Mouse (Mus musculus): ENCODE data around the gene Acer3. TPM values are rescaled to one million over a fixed set of nuclear protein-coding genes. Genes with fewer than 3 reads are reported as not detected.
"Not testable (repeated sequence)": the region's sequence is repeated elsewhere in the genome, so short reads cannot be mapped to it uniquely, and the experiment has no call there.

Gene Acer3
- total and polyA plus RNA-seq, 2 experiments from 2014 or later = 12.1 to 14.1 TPM

GRCm38 (mm10) chr7:98307921-98308606 is 12.9 kb downstream of the Acer3 start:
- peak overlapping the region; percentile 72; the same call in 1 of the 2 replicates for H3K9ac ChIP-seq
- no peaks in the 10 kb centered on the region for H3K9me3 ChIP-seq (ENCODE audit: low read length)
- H3K27ac ChIP-seq (ENCODE audit: low read depth, low read length) = no peak overlapping the region
- 14% methylated on average over 9 of the region's 9 CpGs for WGBS
- no peak for TF ChIP-seq CTCF (IDR thresholded peaks at IDR 0.05; ENCODE audit: low read depth)
- DNase-seq (peak; percentile 17), ATAC-seq (no peak)
- peak overlapping the region; percentile 77 for H3K4me2 ChIP-seq (ENCODE audit: low read depth)
- H3K27me3 ChIP-seq (ENCODE audit: insufficient read depth, low read length) = no peaks in the 10 kb centered on the region
- H3K36me3 ChIP-seq (ENCODE audit: insufficient read depth) = no peaks in the 10 kb centered on the region
- peak overlapping the region; percentile 70 for H3K4me3 ChIP-seq (ENCODE audit: low read depth, low read length)
- H3K4me1 ChIP-seq (ENCODE audit: insufficient read depth) = peaks cover 8% of the 10 kb centered on the region; the same call in 1 of the 2 replicates

GRCm38 (mm10) chr7:98307411-98307810 is 13.6 kb downstream of the Acer3 start:
- no peak overlapping the region for H3K9ac ChIP-seq
- no peak overlapping the region for H3K4me2 ChIP-seq (ENCODE audit: low read depth)
- no peak overlapping the region for H3K27ac ChIP-seq (ENCODE audit: low read depth, low read length)
- TF ChIP-seq CTCF (IDR thresholded peaks at IDR 0.05; ENCODE audit: low read depth) = no peak
- 56% methylated on average over 2 of the region's 2 CpGs for WGBS
- DNase-seq = no peak
- H3K36me3 ChIP-seq (ENCODE audit: insufficient read depth) = no peaks in the 10 kb centered on the region
- ATAC-seq = no peak
- H3K4me3 ChIP-seq (ENCODE audit: low read depth, low read length) = no peak overlapping the region
- H3K4me1 ChIP-seq (ENCODE audit: insufficient read depth) = peaks cover 8% of the 10 kb centered on the region; the same call in 1 of the 2 replicates
- no peaks in the 10 kb centered on the region for H3K9me3 ChIP-seq (ENCODE audit: low read length)
- H3K27me3 ChIP-seq (ENCODE audit: insufficient read depth, low read length) = no peaks in the 10 kb centered on the region

- no peaks in the 10 kb centered on the region for H3K4me1 ChIP-seq (ENCODE audit: insufficient read depth)
- H3K27ac ChIP-seq (ENCODE audit: low read depth, low read length) = no peak overlapping the region
- no peaks in the 10 kb centered on the region for H3K36me3 ChIP-seq (ENCODE audit: insufficient read depth)
- H3K4me3 ChIP-seq (ENCODE audit: low read depth, low read length) = no peak overlapping the region
- TF ChIP-seq CTCF (IDR thresholded peaks at IDR 0.05; ENCODE audit: low read depth) = no peak
- ATAC-seq = no peak
- no peaks in the 10 kb centered on the region for H3K27me3 ChIP-seq (ENCODE audit: insufficient read depth, low read length)
- H3K9me3 ChIP-seq (ENCODE audit: low read length) = no peaks in the 10 kb centered on the region
- WGBS = 94% methylated on average over 1 of the region's 1 CpGs
- no peak overlapping the region for H3K4me2 ChIP-seq (ENCODE audit: low read depth)
- no peak for DNase-seq
- H3K9ac ChIP-seq = no peak overlapping the region
These were observed 28.1 kb downstream of the Acer3 start for GRCm38 (mm10) chr7:98292901-98293300.

GRCm38 (mm10) chr7:98289585-98289984 is 31.4 kb downstream of the Acer3 start:
- Histone ChIP-seq H3K9ac (no peak overlapping the region), H3K27me3 (ENCODE audit: insufficient read depth, low read length) (no peaks in the 10 kb centered on the region), H3K4me1 (ENCODE audit: insufficient read depth) (no peaks in the 10 kb centered on the region), H3K4me3 (ENCODE audit: low read depth, low read length) (no peak overlapping the region), H3K9me3 (ENCODE audit: low read length) (no peaks in the 10 kb centered on the region), H3K36me3 (ENCODE audit: insufficient read depth) (no peaks in the 10 kb centered on the region), H3K4me2 (ENCODE audit: low read depth) (no peak overlapping the region), H3K27ac (ENCODE audit: low read depth, low read length) (no peak overlapping the region)
- no peak for TF ChIP-seq CTCF (IDR thresholded peaks at IDR 0.05; ENCODE audit: low read depth)
- ATAC-seq (no peak), DNase-seq (no peak)
- WGBS = 34% methylated on average over 3 of the region's 3 CpGs

- DNase-seq = peak; percentile 4
These were observed 44.7 kb downstream of the Acer3 start for GRCm38 (mm10) chr7:98276263-98276662.

GRCm38 (mm10) chr7:98268166-98268565 is 52.8 kb downstream of the Acer3 start:
- H3K9me3 ChIP-seq (ENCODE audit: low read length); H3K4me3 ChIP-seq (ENCODE audit: low read depth, low read length); H3K36me3 ChIP-seq (ENCODE audit: insufficient read depth); H3K4me2 ChIP-seq (ENCODE audit: low read depth); ATAC-seq; DNase-seq; H3K27ac ChIP-seq (ENCODE audit: low read depth, low read length); H3K4me1 ChIP-seq (ENCODE audit: insufficient read depth); H3K27me3 ChIP-seq (ENCODE audit: insufficient read depth, low read length); H3K9ac ChIP-seq: not testable (repeated sequence)
- 31% methylated on average over 13 of the region's 15 CpGs for WGBS

More at GRCm38 (mm10) chr7:98276263-98276662, 44.7 kb downstream of the Acer3 start:
- no peaks in the 10 kb centered on the region for H3K4me1 ChIP-seq (ENCODE audit: insufficient read depth)
- H3K9ac ChIP-seq = no peak overlapping the region
- no peaks in the 10 kb centered on the region for H3K27me3 ChIP-seq (ENCODE audit: insufficient read depth, low read length)
- peak; percentile 34; the same call in 1 of the 2 replicates for TF ChIP-seq CTCF (IDR thresholded peaks at IDR 0.05; ENCODE audit: low read depth)
- H3K4me3 ChIP-seq (ENCODE audit: low read depth, low read length) = no peak overlapping the region
- no peak overlapping the region for H3K4me2 ChIP-seq (ENCODE audit: low read depth)
- ATAC-seq = no peak
- H3K36me3 ChIP-seq (ENCODE audit: insufficient read depth) = no peaks in the 10 kb centered on the region
- H3K9me3 ChIP-seq (ENCODE audit: low read length) = no peaks in the 10 kb centered on the region
- H3K27ac ChIP-seq (ENCODE audit: low read depth, low read length) = no peak overlapping the region

GRCm38 (mm10) chr7:98252520-98252919 is 68.5 kb downstream of the Acer3 start:
- no peak for ATAC-seq
- Histone ChIP-seq H3K9ac (no peak overlapping the region), H3K4me2 (ENCODE audit: low read depth) (no peak overlapping the region), H3K9me3 (ENCODE audit: low read length) (no peaks in the 10 kb centered on the region), H3K4me1 (ENCODE audit: insufficient read depth) (no peaks in the 10 kb centered on the region), H3K4me3 (ENCODE audit: low read depth, low read length) (no peak overlapping the region), H3K27ac (ENCODE audit: low read depth, low read length) (no peak overlapping the region), H3K36me3 (ENCODE audit: insufficient read depth) (no peaks in the 10 kb centered on the region), H3K27me3 (ENCODE audit: insufficient read depth, low read length) (no peaks in the 10 kb centered on the region)
- DNase-seq = no peak
- 91% methylated on average over 2 of the region's 2 CpGs for WGBS
- TF ChIP-seq CTCF (IDR thresholded peaks at IDR 0.05; ENCODE audit: low read depth) = no peak

Measured in forebrain, postnatal 0 days (tissue).